Mouse (Mus musculus) cortical plate, adult 2 months (tissue): ENCODE measurements around the gene Plppr4. TPM values are rescaled to one million over a fixed set of nuclear protein-coding genes. Genes with fewer than 3 reads are reported as not detected.
A peak's percentile ranks its signal among the peaks of the same experiment; 100 is the strongest.

ENCODE experiments used
- H3K27ac ChIP-seq: fragments of 200-500 bp; 2 replicates; pipeline ENCODE4 v1.5.1; 2012; ENCODE audit warnings: low read length, control low read depth, inconsistent platforms; ENCODE audit not compliant: insufficient read depth
- H3K4me1 ChIP-seq: fragments of 200-500 bp; 2 replicates; pipeline ENCODE4 v1.6.1; 2011; ENCODE audit warnings: low read length; ENCODE audit not compliant: control insufficient read depth, insufficient read depth
- H3K4me3 ChIP-seq: fragments of 200-500 bp; 2 replicates; pipeline ENCODE4 v1.5.1; 2011; ENCODE audit warnings: mild to moderate bottlenecking, low read length, control low read depth; ENCODE audit not compliant: insufficient read depth
- CTCF ChIP-seq: fragments of 200-500 bp; IDR thresholded peaks from 2 replicates; pipeline ENCODE4 v1.5.1; 2011; ENCODE audit warnings: mild to moderate bottlenecking, control low read depth, low read length; ENCODE audit not compliant: insufficient read depth; ENCODE audit errors: extremely low read depth
- POLR2A ChIP-seq: fragments of 200-500 bp; IDR thresholded peaks from 2 replicates; pipeline ENCODE4 v1.6.1; 2011; ENCODE audit warnings: mild to moderate bottlenecking, low read length, control low read depth; ENCODE audit not compliant: insufficient read depth; ENCODE audit errors: extremely low read depth
- polyA plus RNA-seq: library from polyadenylated mRNA; depleted of rRNA; stranded (reverse); fragments of >200 nt; gene quantifications from 2 replicates; pipeline ENCODE4 v1.2.3, GENCODE M21; 2012; rRNA removed

Gene Plppr4
- polyA plus RNA-seq, 1 experiment = 85.7 TPM

DNA sequence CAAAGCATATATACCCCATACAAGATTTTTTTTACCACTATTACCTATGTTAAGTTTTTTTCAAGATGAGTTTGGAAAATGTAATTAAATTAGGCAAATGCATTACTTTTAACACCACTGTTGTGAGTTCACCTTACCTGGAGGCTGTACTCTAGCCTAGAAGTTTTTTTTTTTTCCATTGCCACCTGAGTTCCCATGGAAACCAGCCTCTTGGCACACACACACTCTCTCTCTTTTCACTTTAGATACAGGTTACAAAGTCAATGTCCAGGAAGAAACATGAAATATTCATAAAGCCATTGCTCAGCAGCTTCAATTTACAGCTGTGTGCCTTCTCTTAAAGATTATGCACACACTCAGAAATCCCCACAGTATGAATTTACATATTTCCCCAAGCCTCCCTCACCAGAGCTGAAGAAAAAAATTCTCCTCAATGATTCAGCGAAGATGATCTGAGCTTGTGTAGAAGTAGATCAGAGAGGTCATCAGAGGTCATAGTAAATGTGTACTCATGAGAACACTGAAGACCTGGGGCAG, 59.9 kb downstream of the Plppr4 start:
- H3K27ac ChIP-seq = no peak overlapping the region
- H3K4me1 ChIP-seq = no peaks in the 10 kb centered on the region; the same call in 1 of the 2 replicates
- H3K4me3 ChIP-seq = no peak overlapping the region
- TF ChIP-seq POLR2A (no peak), CTCF (no peak)

- peaks cover 4% of the 10 kb centered on the region; the same call in 1 of the 2 replicates for H3K4me1 ChIP-seq
- no peak overlapping the region for H3K27ac ChIP-seq
- no peak for TF ChIP-seq POLR2A
- no peak overlapping the region for H3K4me3 ChIP-seq
Observed at GRCm38 (mm10) chr3:117297735-117298134, 62.9 kb downstream of the Plppr4 start.

- TF ChIP-seq CTCF (no peak), POLR2A (no peak)
- H3K4me3 ChIP-seq = no peak overlapping the region
- H3K27ac ChIP-seq = peak overlapping the region; percentile 89
- H3K4me1 ChIP-seq = peaks cover 4% of the 10 kb centered on the region; the same call in 1 of the 2 replicates
Observed at GRCm38 (mm10) chr3:117294308-117294925, 66.3 kb downstream of the Plppr4 start.

Other genes with a start within 250 kb of the Plppr4 start
- 12.3 TPM in 2 replicates for gene Plppr5, start 214.0 kb upstream of the Plppr4 start, polyA plus RNA-seq